Mouse (Mus musculus) erythroblast, adult 5-6 weeks (primary cell): ENCODE measurements at regions not wholly inside any gene's neighbourhood (a gene's known extent, or its start where the extent isn't known, plus 50 kb on each side); places are given as distances from the start of the nearest gene placed in this dataset.
A peak's percentile ranks its signal among the peaks of the same experiment; 100 is the strongest.

ENCODE experiments used
- ATAC-seq: replicated peaks from 2 replicates; pipeline ENCODE4 v1.8.0; 2016; ENCODE audit warnings: moderate number of reproducible peaks, mild to moderate bottlenecking, moderate TSS enrichment, inconsistent platforms; ENCODE audit not compliant: poor library complexity, low FRiP score, severe bottlenecking

DNA sequence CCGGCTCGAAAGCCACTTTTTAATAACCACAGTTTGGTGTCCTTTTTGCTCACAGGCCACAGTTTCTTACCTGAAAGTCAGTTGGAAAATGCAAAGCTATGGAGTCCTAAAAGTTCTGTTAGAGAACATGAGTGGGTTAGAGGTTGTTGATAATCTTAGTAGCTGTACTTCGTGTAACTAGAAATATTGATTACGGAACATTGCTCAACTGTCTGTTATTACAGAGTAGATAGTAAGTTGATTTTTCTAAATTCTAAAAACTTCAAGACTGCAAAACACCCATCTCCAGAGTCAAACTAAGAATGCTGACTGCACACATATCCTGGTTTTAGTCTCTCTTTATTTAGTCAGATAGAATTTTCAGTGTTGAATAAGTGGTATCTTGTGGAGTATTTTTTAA is 111.0 kb downstream of the Slc38a4 start:
- ATAC-seq: no peak

DNA sequence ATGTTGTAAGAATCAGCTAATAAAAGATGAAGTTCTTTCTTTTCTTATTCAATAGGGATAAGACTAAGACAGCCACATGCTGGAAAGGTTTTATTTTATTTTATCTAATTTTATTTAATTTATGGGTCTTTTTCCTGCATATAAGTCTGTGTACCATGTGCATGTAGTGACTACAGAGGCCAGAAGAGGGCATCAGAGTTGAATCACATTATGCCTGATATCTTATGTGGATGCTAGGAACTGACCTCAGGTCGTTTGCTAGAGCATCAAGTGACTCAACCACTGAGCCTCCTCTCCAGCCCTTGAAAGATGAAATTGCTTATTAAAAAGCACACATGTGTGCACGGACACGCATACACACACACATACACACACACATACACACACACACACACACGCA is 113.1 kb downstream of the Slc38a4 start:
- no peak for ATAC-seq

DNA sequence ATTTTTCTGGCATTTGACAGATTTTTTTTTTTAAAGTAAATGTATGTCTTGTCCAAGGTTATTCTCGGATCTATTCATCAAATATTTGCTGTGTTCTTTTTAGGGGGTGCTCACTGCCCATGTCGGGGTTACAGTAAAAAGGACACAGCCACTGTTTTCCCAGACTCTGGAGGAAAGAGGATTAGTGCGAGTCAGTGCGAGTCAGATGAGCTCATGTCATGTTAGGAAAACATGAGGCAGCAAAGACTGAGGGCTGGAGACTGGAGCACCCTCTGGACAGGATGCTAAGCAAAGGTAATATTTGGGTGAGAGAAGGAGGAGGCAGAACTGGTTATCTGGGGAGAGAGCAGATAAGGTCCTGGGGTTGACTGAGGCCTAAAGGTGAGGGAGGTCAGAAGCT is 117.3 kb downstream of the Slc38a4 start:
- no peak for ATAC-seq

DNA sequence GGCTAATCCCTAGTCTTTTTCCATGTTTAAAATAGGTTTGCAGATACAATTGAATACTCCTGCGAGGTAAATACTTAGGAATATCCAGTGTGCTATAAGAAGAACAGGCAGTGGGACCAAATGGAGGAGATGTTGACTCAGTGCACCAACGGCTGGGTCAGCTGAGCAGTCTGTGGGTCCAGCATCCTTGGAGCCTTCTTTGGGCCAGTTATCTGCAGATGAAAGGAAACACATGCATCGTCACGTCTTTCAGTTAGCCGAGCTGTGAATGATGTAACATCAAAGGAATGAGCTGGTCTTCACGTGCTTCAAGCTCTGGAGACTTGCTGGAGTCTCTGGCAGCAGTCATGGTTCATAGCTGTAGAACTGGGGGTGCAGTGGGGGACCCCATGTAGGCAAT is 118.1 kb downstream of the Slc38a4 start:
- no peak for ATAC-seq

DNA sequence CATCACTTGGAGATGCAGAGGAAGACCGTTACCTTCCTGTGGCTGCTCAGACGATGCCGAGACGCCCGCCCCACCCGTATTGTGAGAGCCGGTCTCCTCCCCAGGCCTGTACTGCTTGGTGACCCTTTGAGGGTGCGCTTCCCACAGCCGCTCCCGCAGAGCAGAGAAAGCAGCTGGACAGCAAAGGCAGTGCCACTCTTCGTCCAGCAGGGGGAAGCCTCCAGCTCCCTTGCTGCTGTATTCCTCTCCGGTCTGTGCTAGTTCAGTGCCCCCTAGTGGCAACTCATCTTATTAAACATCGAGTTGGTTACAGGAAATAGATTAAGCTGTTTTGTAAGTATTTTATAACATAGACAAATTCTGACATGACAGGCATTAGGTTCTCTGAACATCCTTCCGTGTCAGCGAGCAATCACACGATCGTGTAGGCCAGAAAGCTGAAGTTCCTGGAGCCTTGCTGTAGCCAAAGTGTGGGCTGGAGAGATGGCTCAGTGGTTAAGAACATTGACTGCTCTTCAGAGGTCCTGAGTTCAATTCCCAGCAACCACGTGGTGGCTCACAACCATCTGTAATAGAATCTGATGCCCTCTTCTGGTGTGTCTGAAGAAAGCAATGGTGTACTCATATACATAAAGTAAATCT is 118.9 kb downstream of the Slc38a4 start:
- peak; percentile 95 for ATAC-seq

DNA sequence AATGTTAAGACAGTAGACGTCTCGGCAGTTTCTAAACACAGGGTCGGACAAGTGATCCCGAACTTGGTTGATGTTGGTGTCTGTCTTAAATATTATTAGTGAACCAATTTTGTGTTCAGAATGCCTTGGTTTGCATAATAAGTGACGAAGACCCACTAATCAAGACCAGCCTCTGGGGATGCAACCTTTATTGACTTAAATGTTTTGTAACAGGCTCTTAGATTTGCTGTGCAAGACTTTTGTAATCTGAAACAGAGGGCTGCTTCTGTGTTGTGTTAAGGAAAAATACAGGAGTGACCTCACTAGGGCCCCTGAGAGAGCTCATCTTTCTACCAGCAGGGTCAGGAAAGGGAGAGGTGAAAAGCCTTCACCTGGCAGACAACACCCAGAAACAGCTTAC is 119.5 kb downstream of the Slc38a4 start:
- no peak for ATAC-seq

DNA sequence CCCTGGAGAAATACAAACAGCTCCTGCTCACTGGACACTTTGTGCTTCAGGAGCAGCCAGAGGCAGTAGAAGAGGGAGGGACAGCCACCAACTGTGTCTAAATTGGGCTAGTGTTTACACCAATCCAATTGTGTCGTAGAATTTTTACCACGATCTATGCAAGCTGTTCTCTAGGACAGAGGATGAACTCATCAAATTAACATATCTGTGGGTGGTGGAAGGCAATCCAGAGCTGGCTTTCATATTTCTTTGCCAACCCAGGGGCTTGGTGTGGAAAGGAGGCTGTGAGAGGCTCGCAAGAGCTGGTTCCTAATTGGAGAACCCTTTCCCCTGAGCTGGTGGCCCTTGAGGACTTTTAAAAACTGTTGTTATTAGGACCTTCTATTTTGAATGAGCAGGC is 122.3 kb downstream of the Slc38a4 start:
- no peak for ATAC-seq

DNA sequence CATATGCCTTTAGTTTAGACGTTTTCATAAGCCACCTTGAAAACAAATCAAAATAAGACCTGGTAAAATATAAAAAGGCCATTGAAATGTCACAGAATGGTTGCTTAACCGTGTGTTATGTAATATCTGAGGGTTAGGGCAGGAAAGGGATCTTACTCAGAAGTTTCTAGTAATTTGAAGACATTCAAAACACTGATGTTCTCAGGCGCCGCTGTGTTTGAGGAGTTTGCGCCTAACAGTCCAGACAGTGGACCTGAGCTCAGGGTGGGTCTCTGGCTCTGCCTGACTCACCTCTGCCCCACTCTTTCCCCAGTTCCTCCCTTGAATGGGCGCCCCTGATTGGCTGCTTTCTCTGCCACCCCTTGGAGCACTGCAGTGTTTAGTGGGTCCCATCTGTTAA is 125.2 kb downstream of the Slc38a4 start:
- no peak for ATAC-seq

DNA sequence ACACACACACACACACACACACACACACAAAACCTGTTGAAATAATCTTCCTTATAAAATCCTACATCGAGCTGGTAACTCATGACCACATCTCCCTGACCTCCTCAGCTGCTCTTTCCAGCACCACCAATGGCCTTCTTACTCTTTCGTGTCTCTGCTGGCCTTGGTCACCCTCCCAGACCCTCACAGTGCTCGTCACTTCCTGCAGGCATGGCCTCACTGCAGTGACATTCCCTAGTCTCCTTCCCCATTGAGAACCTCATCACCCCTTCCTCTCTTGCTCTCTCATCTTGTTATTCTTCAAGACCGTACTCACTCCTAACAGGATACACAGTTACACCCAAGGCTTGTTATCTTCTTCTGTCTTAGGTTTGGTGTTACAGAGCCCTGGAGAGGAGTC is 126.0 kb downstream of the Slc38a4 start:
- ATAC-seq: no peak

DNA sequence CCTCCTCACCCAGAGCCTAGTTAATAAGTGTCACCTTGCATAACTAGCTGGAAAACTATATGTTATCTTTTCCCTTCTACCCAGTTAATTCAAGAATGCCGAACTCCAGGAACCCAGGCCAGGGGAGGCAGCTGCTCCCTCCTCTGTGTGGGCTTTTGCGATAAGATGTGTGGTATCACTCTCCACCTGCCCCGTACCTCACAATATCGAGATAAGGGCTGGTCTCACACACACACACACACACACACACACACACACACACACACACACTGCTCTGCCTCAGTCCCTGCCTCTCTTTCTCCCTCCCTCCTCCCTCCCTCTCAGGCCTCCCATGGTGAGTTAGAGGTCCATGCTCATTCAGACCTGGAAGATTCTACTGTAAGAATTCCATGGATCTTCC is 127.1 kb downstream of the Slc38a4 start:
- no peak for ATAC-seq

DNA sequence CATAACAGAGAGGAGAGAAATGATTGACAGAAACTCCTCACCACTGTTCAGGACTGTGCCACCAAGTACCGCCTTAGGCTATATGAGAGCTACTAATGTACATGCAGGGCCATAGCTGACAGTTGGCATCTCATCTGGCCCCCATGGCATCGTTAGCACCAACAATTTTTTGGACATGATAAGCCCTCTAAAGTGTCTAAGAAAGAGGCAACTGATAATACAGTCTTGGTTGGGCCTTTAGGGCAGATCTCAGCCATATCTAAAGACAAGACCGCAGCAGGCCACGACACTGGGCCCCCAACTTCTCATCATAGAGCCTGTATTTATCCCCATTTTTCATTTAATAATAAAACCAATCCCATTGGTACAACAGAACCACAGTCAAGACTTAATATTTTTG is 128.1 kb downstream of the Slc38a4 start:
- ATAC-seq: no peak

DNA sequence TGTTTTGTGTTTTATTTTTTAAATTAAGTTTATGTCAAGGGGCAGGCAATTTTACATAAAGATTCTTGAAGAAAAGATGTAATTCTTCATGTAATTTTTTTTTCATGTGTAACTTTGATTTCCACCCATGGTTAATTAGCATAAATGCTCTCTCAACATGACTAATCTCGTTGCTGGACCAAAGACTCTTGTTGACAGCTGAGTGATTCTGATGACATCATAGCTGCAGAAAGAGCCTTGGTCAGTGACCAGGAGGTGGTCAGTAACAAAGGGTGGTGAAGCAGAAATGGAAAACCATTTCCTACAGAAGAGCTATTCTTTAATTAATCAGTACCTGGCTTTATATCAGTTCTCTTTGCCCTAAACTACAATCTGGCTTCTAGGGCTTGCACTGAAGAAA is 129.1 kb downstream of the Slc38a4 start:
- ATAC-seq: no peak

DNA sequence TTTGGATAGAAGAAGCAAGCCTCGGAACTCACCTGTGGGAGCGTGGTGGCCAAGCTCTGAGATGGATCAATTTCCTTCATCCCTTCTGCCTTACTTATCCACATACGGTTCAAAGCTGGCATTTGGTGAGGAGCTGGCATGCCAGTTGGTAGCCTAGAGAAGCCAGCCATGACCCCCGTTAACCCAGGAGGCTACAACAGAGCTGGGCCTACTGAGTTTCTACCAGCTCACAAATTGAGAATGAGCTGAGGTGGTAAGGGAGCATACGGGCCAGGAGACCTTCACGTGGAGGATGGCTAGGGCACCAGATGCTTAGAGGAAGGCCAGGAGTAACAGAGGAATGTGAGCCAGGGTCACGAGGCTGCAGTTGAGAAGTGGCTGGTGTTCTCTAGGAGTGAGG is 139.2 kb downstream of the Slc38a4 start:
- no peak for ATAC-seq

DNA sequence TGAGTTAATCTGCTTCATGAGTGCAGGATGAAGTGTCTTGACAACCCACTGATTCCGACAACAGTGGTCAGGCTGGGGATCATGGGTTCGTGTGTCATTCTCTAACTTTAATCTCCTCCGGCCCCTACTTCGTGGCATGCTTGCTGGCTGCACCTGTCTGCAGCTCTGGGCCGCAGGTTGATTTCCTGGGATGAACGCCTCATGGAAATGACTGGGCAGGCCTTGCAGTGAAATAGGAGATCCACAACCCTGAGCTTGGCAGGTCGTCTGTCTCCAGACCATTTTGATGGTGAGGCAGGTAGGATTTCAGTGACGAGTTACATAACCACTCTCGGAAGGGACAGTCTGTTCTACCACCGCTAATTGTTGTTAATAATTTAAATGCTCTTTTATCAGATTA is 140.2 kb downstream of the Slc38a4 start:
- ATAC-seq: no peak

DNA sequence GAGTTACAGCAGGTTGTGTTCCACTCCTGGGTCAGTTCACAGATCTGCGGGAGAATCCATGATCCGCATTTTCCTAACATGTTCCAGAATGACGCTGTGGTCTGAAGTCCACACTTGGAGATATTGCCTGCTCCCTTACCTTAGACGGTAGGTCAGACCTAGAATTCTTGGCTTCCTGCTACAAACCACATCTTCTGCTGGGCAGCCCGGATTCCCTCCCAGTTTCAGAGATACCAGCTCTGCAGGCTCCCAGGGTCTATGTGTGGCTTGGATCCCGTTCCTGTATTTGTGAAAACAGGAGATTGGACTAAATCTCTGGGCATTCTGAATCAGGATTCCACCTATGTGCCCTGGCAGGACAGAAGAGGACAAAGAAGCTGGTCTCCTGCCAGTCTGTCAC is 140.8 kb downstream of the Slc38a4 start:
- ATAC-seq: no peak

DNA sequence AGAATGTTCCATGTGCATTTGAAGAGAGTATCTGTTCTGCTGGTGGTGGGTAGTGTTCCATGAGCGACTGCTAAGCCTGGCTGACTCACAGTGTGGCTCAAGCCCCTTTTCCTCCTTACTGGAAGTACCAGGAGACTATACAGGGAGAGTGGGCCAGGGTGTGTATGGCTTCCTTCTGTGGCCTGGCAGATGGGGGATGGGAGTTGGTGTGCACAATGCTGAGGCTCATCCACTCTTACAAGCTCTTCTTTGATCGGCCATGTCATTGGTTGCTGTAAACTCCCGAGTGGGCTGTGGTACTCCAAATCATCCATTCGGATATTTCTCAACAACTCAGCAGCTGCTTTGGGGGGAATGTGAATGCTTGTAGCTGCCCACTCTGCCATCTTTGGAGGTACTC is 150.2 kb downstream of the Slc38a4 start:
- ATAC-seq: no peak

DNA sequence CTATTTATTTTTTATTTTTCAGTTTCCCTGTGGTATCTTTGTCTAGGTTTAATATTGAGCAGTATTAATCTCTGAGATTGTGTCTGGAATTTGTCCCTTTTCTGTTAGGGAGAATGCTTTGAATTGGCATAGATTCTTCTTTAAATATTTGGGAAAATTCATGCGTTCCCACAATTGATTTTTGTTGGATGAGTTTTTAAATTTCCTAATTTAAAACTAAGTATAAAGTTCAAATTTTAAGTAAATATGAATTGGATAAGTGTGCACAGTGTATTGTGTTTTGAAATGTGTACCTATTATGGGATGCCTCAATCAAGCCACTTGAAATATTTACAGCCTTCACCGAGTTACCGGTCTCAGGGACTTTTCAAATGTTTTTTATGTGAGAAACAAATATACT is 152.3 kb downstream of the Slc38a4 start:
- no peak for ATAC-seq

DNA sequence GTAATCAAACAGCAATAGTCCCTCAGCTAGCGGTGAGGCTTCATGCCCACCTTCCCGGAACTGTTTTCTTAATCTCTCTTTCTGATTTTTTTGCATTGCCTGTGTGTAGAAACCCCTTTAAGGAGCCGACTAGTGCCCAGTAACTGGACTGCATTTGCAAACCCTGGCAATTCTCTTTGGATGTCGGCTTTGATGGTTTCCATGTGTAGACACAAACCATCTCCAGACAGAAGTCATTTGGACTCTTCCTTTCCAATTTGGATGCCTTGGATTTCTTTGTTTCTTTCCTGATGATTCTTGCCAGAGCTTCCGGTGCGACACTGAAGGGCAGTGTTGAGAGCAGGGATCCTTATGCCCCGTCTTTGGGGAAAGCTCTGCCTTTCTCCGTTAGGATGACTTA is 153.0 kb downstream of the Slc38a4 start:
- no peak for ATAC-seq

DNA sequence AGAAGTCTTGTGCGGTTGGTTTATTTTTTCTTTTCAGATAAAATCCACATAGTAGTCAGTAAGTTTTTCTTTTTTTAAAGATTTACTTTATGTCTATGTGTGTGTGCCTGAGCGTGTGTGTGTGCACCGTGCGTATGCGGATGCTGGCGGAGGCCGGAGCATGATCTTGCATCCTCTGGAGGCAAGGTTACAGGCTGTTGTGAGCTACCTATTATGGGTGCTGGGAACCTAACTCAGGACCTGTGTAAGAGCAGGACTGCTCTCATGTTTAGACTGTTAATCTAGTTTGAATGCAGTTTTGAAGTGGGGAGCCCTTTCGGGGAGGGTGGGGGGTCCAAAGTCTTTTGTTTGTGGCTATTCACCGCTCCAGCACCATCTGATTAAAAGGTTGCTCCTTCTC is 154.1 kb downstream of the Slc38a4 start:
- ATAC-seq: no peak

DNA sequence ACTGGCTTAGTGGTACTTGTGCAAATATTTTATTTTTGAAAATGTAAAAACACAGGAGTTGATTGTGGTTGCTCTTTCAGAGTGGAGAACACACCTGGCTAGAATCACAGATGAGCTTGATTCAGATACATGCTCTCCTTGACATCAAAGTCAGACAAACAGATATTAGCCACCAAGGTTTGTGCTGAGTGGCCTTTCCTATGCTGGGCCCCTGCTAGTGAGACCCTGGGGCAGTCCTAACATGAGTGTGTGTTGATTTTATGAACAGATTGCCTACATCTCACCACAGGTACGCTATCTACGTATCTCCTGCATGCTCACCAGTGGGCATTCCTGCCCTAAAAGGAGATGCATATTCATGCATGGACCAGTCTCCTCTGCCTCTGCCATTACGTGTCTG is 157.5 kb downstream of the Slc38a4 start:
- ATAC-seq: no peak

DNA sequence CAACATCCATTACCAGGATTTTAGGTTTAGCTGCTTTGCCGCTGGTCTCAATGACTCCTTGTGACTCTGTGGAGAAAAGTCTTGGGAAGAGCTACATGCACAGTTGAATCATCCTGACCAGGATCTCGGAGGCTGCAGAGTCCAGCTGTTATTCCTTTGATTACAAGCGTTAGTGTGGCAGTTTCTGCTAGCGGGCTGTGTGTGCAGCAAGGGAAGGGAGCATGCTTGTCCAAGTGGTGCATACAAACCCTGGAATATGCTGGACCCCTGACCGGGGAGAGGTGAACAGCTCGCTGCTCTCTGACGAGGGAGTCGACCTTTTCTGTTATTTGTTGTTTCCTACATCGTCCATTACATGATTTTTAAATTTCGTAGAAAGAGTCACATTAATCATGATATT is 170.9 kb downstream of the Slc38a4 start:
- no peak for ATAC-seq

DNA sequence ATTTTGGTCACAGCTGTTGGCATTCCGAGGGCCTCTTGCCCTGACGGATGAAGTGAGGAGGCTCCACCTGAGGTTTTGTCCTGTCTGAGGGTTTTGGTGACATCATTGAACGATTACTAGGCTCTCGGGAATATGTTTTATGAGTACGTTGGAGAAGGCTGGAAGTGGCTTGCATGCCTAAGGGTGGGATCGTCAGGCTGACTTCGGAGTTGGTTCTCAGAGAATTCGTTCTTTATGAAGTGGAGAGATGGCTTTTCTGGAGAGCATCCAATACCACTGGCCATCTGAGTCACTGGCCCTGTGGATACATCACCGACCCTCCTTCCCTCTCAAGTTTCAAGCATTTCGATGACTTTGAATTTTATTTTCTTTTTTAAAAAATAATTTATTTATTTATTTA is 172.0 kb downstream of the Slc38a4 start:
- no peak for ATAC-seq

DNA sequence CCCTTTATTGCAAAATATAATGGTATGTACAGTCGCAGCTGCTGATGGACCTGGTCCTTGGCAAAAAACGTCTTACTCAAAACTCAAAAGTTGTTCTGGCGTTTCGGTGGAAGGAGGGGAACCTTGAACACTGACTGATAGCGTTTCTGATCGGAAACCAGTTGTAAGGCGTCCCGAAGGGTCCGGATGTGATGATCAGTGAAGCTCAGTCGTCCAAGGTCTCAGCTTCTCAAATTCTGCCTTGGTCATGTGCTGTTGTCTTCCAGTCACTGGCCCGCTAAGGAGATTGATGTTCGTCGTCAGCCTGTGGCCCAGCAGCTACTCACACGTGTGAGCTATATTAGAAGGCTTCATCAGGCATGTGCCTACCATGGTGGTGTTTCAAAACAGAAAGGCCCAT is 173.5 kb downstream of the Slc38a4 start:
- ATAC-seq: no peak
